Mouse (Mus musculus) liver (tissue): ENCODE results near the gene Extl1.
A peak's percentile ranks its signal among the peaks of the same experiment; 100 is the strongest.

Experiments
- DNase-seq: peaks from one replicate; pipeline ENCODE4 v3.0.0-alpha.2; 2020; ENCODE audit warnings: mixed read lengths

Extl1 gene

GRCm38 (mm10) chr4:134310656-134311055 lies 73.0 kb downstream of the Extl1 start:
- DNase-seq, result no peak

DNA sequence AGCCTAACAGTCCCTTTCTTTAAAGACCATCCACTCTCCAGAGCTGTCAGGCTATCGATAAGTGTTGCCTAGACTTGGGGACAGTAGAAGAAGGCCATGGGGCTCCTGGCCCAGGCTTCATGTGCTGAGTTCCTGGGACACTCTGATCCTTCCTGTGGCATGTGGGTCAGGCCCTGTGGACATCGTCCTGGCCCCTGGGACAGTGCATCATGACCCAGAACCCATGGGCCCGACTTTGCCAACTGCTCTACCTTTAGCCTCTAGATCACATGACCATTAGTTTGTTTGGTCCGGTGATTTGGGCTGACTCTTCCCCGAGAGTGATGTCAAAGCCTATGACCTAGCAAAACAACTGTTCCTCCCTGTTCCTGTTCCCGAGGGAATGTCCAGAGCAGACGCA lies 73.5 kb downstream of the Extl1 start:
- DNase-seq, result no peak

- DNase-seq, result peak; percentile 67
Measured at GRCm38 (mm10) chr4:134307367-134308072, 76.1 kb downstream of the Extl1 start.

DNA sequence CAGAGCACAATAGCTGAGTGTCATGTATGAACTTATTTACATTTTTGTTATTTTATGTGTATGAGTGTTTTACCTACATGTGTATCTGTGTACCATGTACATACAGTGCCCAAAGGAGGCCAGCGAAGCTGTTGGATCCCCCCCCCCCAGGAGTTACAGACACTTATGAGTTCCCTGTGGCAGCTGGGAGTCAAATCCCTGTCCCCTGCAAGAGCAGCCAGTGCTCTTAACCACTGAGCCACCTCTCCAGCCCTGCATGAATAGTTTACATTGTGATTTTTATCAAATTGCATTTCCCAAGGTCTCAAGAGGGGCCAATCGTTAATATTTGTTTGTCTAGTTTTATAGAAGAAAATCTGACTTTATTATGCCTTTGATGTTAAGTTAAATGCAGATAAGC lies 76.7 kb downstream of the Extl1 start:
- no peak for DNase-seq
